Mouse (Mus musculus): Measurements from ENCODE around the gene Tnfrsf4. TPM values are rescaled to one million over a fixed set of nuclear protein-coding genes. Genes with fewer than 3 reads are reported as not detected.
A peak's percentile ranks its signal among the peaks of the same experiment; 100 is the strongest.

Gene Tnfrsf4
- total RNA-seq, 4 experiments from 2014 or later: 1.0 to 3.0 (median 2.0) TPM

DNA sequence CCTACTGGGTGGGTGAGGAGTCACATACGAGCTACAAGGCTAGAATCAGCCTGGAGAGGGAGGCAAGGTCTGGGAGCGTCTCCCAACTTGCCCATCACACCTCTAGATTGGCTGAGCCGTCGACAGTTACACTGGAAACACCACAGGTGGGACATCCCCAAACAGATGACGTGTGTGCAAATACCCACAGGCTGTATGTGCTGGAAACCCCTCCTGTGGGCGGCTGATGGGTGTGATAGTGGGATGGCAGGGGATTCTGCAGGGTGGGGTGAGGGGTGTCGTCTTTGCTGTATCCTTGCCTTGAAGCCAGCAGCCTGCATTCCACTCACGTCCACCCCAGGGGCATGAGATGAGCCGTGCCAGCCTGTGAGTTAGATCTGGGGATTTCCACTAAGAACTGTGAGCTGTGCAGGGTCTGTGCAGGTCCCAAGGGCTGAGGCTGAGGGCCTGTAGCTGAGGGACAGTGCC lies 17.0 kb downstream of the Tnfrsf4 start:
- no peak for DNase-seq

DNA sequence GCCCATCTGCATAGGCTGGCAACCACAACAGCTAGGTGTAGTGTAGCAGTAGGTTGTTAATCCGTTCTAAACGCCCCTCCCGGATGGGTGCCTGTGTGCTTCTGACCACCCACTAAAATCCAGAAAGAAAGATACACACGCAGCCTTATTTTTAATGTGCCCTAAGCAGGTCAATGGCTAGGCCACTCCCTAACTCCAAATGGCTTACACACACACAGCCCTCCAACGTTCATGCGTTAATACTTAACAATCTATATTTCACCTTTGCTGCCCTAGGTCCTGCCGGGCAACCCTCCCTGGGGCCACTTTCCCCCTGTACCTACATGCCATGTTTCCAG lies 17.6 kb downstream of the Tnfrsf4 start:
- no peak for DNase-seq

- DNase-seq: peak; percentile 83
These were observed 18.1 kb downstream of the Tnfrsf4 start for GRCm38 (mm10) chr4:156031593-156032391.

DNA sequence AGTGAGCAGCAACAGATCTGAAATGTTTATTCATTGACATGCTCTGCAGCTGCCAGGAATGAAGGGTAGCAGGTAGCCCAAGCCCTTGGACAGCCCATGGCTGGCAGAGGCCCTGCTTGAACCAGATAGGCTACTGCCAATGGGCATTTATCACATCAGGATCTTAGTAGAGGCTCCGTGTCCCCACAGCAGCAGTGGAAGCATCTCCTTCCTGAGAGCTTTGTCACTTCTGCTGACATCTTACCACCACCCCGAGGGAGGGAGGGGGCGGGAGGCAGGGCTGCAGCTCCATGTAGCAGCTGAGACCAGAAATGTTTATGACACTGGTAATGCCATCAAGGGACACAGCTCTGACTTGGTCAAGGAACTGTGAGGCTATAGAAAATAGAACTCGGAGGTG lies 19.2 kb downstream of the Tnfrsf4 start:
- DNase-seq: no peak

DNA sequence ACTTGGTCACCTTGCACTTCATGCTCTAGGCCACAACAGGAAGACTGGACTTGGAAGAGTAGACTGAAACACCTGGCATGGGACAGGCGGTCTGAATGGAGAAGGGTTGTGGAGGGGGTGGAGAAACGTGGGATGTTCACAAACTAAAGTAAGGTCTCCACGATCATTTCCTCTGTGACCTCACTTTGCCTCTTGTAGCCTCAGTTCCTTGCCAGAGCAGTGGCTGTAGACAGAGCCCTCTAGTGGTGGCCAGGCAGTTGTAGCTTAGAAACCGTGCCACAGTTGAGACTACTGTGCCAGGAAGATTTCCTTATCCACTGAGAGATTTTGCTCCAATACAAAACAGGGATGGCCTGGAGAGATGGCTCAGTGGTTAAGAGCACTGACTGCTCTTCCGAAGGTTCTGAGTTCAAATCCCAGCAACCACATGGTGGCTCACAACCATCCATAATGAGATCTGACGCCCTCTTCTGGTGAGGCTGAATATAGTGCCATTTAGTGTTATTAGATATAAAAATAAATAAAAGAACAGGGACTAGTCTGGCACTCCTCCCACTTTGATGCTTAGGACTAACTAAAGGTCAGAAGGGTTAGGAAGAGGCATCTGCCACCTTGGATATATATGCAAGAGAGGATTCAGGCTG lies 20.0 kb downstream of the Tnfrsf4 start:
- no peak for DNase-seq

- DNase-seq: no peak
These were observed 20.7 kb downstream of the Tnfrsf4 start for GRCm38 (mm10) chr4:156034301-156034700.

GRCm38 (mm10) chr4:156034901-156035300 lies 21.3 kb downstream of the Tnfrsf4 start:
- DNase-seq: no peak

DNA sequence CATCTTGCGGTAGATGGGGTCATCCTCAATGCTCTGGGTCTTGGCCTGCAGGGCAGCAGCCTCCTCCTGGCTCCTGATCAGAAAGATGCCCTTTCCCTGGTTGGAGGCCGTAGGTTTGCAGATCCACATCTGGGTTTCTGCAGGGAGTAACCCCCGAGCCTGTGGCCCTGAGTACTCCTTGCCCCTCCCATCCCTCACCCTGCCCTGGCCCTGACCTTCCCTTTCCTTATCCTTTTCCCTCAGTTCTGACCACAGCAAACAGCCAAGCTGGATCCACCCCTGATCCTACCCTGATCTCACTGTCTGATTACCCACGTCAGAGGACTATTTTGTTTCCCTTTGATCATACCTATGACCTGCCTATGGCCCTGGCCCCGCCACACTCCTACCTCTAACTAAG lies 31.1 kb downstream of the Tnfrsf4 start:
- DNase-seq: no peak

- DNase-seq: no peak
These were observed 36.1 kb downstream of the Tnfrsf4 start for GRCm38 (mm10) chr4:156049779-156050178.

- peak; percentile 69 for DNase-seq
These were observed 36.8 kb downstream of the Tnfrsf4 start for GRCm38 (mm10) chr4:156050391-156050980.

- DNase-seq: no peak
These were observed 39.5 kb downstream of the Tnfrsf4 start for GRCm38 (mm10) chr4:156053113-156053512.

DNA sequence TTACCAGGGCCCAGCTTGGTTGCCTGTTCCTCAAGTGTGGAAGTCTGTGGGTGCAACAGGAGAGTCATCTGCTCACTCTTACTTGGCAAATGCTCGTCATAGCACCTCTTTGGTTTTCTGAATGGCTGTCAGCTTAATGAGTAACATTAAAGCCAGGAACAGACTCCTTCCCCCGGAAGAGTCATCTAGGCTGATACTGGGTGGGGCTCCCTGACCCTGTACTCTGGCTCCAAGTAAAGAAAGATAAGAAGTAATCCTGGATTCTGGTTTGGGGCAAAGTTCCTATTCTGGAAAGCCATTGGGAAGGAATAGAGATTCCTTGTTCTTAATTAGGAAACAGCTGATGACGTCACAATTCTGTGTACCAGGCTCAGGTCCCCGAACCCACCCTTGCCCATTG lies 40.5 kb downstream of the Tnfrsf4 start:
- DNase-seq: no peak

GRCm38 (mm10) chr4:156054606-156055005 lies 41.0 kb downstream of the Tnfrsf4 start:
- DNase-seq: no peak

DNA sequence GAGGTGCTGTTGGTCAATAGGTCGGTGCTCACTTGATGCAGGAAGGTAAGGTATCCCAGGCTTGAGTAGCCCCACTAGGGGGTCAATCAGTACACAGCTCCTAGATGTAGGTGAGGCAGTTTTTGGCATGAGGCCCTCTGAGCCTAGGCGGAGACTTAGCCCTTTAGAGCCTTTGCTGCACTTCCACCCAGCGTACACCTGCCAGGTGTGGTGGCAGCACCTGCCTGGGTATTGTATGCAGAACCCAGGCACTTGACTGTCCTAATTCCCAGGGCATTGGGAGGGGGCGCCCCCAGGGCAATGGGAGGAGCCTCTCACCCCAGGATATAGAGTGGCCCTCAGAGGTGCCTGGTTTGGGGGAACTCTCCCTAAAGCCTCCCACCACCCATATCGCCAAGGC lies 41.5 kb downstream of the Tnfrsf4 start:
- DNase-seq: no peak

GRCm38 (mm10) chr4:156057702-156058101 lies 44.1 kb downstream of the Tnfrsf4 start:
- no peak for DNase-seq

GRCm38 (mm10) chr4:156058826-156059225 lies 45.2 kb downstream of the Tnfrsf4 start:
- no peak for DNase-seq

DNA sequence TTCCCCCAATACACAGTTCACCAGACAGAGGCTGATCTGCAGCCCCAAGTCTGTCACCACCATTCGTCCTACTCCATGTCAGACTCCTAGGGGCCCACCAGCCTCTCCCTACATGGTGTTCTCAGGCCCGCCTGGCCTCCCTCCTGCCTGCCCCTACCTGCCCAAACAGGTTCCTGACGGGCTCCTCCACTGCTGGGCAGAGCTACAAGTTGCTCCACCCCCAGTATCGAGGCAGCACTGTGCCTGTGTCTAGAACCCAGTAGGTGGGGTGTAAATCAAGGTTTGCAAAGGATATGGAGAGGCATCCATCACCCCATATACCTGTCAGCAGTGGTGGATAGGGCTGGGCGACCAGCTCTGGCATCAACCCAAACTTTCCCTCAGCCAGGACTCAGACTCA lies 45.6 kb downstream of the Tnfrsf4 start, which contains the start of gene Ttll10:
TSS of gene Ttll10 (minus strand) at position 154 of the 400 bp plus-strand sequence.
- DNase-seq: no peak

- no peak for DNase-seq
These were observed 46.1 kb downstream of the Tnfrsf4 start for GRCm38 (mm10) chr4:156059713-156060112.

DNA sequence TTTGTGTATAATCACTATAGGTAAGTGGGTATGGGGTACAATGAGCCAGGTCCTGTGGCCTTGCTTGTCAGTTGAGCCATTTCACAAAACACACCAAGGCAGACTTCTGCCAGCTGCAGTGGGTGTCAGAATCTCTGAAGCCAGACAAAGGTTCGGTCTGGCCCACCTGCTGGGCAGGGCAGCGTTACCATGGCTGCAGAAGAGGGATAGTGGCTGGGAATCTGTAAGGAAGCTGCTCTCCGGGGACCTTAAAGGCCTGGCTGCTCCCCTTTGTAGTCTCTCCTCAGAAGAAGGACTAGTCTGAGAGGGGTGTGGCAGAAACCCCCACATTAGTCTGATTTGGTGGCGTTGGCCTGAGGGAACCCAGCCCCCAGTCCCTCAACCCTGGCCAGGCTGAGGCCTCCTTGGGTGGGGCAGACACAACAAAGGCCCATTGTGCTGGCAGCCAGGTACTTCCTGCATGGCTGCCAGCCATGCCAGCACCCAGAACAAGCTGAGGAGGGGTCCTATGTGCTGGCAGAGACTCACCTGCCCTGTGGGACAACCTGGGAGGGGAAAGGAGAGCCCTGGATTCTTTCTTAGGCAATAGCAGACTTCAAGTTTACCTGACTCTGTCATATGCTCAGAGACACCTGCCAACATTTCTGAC lies 50.3 kb downstream of the Tnfrsf4 start:
- no peak for DNase-seq

GRCm38 (mm10) chr4:156064510-156064897 lies 50.9 kb downstream of the Tnfrsf4 start:
- no peak for DNase-seq

- no peak for DNase-seq
These were observed 51.7 kb downstream of the Tnfrsf4 start for GRCm38 (mm10) chr4:156065156-156065894.
